Mouse (Mus musculus) cerebellum, postnatal 25 days (tissue): ENCODE data around the gene 5730596B20Rik.

Source experiments
- DNase-seq, 2 experiments: peaks; one replicate each; pipeline ENCODE4 v3.0.0; 2021; ENCODE audit warnings: mixed read lengths in 2 of 2

The 5730596B20Rik gene

GRCm38 (mm10) chr6:52162611-52163365, 14.5 kb upstream of the 5730596B20Rik start:
- peak in 1 of 2 experiments; percentile 16 for DNase-seq

DNA sequence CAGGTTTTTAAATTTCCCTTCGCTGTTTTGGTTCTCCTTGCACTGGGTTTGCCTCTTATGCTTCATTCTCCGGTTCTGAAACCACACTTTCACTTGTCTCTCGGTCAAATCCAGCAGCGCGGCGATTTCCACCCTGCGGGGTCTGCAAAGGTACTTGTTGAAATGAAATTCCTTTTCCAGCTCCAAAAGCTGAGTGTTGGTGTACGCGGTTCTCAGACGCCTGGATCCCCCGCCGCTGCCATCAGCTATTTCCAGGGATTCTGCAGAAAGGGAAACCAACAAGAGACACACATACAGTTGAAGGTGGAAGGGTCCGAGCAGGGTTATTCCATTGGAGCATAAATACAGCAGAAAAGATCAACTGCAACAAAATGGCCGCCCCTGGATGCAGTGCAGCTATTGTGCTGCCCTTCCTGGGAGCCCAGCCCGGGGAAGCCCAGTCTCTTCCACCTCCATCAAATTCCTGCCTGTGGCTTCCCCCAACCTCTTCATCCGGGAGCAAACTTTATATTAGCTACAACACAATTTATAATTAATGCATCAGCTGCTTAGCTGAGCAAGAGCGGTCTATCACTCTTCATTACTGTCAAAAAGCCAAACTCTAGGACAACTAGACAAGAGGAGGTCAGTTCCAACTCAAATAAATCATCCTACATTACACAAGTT, 13.8 kb upstream of the 5730596B20Rik start:
- DNase-seq = peak in 1 of 2 experiments; percentile 12

GRCm38 (mm10) chr6:52164051-52164625, 13.2 kb upstream of the 5730596B20Rik start:
- DNase-seq = peak in 1 of 2 experiments; percentile 12

GRCm38 (mm10) chr6:52164626-52165440, 12.5 kb upstream of the 5730596B20Rik start, which contains the start of gene Hoxa2:
Hoxa2 (minus strand) TSS chr6:52164831.
- no peak for DNase-seq

- no peak for DNase-seq
Measured at GRCm38 (mm10) chr6:52165441-52166370, 11.6 kb upstream of the 5730596B20Rik start.

DNA sequence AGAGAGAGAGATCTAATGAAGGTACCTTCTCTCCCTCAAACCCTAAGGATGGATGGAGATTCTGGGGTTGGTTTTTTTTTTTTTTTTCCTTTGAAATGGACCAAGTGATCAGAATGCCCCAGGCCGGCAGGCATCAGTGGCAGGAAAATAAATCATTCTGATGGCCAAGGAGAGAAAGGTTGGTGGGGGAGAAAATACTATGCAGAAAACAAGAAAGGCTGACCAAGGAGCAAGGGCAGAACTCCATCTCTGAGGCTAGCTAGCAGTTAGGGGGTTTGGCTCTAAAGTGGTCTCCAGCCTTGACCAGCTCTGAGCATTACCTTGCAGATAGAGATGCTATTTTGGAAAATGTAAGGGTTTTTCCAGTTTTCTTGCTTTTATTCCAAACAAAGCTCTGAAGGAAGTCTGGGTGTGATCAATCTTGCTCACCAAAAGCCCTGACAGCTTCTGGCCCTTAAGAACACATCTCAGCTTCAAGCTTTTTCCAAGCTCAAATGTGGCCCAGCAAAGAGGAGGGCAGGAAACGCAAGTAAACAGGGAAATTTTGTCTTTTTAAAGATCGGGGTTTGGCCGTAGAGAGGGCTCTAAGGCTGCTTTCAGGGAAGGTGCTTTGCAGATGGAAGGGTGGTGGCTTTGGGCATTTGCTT, 10.7 kb upstream of the 5730596B20Rik start:
- no peak for DNase-seq

- DNase-seq = no peak
Measured at GRCm38 (mm10) chr6:52167176-52167575, 10.1 kb upstream of the 5730596B20Rik start.

DNA sequence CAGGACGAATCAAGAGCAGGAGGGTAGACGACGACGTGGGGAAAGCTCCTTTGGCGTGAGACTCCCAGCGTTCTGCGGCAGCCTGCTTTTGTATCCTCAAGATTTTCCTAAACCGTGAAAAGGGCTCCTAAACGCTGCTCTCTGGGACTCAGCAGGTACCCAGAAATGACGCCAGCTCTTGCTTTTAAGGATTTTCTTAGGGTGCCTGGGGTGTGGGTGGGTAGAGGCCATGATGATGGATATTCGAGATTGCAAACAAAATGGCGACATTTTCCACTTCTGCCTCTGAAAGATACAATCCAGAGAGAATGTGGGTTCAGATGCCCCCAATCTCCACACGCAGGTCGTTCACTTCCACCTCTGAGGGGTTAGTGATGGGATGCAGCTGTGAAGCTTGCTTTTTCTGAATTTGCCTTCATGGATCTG, 9.5 kb upstream of the 5730596B20Rik start:
- no peak for DNase-seq

GRCm38 (mm10) chr6:52168191-52169055, 8.9 kb upstream of the 5730596B20Rik start:
- no peak for DNase-seq

GRCm38 (mm10) chr6:52169499-52170165, 7.7 kb upstream of the 5730596B20Rik start:
- no peak for DNase-seq

GRCm38 (mm10) chr6:52170166-52170897, 7.0 kb upstream of the 5730596B20Rik start:
- DNase-seq = no peak

GRCm38 (mm10) chr6:52170898-52171223, 6.4 kb upstream of the 5730596B20Rik start:
- no peak for DNase-seq

DNA sequence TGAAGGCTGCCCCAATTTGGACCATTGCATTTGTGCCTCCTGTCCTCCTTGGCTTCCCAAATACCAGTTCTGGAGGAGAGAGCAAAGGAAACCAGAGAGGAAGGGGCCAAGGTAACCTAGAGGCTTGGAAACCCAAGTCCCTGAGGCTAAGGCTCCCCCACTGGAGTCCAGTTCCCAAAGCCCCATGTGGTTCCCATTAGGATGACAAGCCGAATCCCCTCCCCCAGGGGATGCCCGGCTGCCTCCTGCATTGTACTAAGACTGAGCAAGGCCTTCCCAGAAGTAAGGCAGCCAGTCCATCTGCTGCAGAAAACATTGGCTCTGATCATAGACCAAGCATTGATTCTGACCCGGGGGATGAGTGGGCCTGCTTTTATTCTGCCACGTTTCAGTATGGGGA, 6.0 kb upstream of the 5730596B20Rik start:
- DNase-seq = no peak

DNA sequence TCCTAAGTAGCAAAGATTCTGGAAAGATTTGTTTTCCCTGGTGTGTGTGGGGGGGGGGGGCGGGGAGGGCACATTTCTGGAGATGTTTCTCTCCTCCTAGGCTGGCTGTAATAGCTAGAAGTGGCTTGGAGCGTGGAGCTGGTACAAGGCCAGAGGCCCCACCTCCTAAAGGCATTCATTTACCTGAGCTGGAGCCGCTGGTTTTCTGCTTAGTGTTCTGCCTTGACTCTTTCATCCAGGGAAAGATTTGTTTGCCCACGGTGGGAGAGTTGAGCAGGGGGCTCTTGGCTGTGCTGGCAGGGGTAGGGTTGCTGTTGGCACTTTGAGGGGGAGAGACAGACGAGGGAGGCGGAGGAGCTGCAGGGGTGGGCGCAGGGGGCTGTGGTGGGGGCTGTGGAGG, 5.4 kb upstream of the 5730596B20Rik start:
- DNase-seq = no peak

GRCm38 (mm10) chr6:52172501-52172900, 4.8 kb upstream of the 5730596B20Rik start:
- DNase-seq = peak in 1 of 2 experiments; percentile 7

GRCm38 (mm10) chr6:52173648-52174047, 3.6 kb upstream of the 5730596B20Rik start:
- no peak for DNase-seq

- DNase-seq = peak in 1 of 2 experiments; percentile 10
Measured at GRCm38 (mm10) chr6:52174968-52175751, 2.1 kb upstream of the 5730596B20Rik start.

DNA sequence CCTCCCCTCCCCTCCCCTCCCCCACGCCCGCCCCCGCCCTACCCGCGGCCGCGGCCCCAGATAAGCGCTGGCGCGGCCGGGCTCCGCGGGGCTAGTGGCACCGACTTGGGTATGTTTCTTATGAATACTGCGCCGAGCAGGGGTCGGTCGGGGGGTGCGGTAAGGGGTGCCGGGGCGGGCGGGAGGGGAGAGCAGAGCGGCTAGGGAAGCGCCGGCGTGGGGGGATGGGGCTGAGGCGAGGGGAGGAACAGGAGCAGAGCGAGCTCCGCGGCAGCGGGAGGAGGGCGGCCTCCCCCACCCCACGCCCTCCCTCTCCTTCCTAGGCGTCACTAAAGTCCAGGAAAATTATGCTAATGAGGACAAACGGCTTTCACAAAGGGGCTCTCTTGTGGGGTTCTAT, 1.4 kb upstream of the 5730596B20Rik start:
- no peak for DNase-seq
